Mouse (Mus musculus) adrenal gland, postnatal 25 days (tissue): Measurements from ENCODE around the gene Crxos. TPM values are rescaled to one million over a fixed set of nuclear protein-coding genes. Genes with fewer than 3 reads are reported as not detected.
"Not testable (repeated sequence)": the region's sequence is repeated elsewhere in the genome, so short reads cannot be mapped to it uniquely, and the experiment has no call there.

ENCODE experiments used
- DNase-seq: peaks from one replicate; pipeline ENCODE4 v3.0.0; 2021; ENCODE audit warnings: mixed read lengths
- long read RNA-seq: library from polyadenylated mRNA; stranded (forward); transcript quantifications from one replicate; pipeline ENCODE4 v2.0.0, GENCODE M21; 2021
- total RNA-seq: library from RNA; stranded (reverse); gene quantifications from 2 replicates; pipeline ENCODE4 v1.2.3, GENCODE M21; 2021

Crxos gene
- total RNA-seq = not detected in 2 replicates
- long read RNA-seq = 0 reads

DNA sequence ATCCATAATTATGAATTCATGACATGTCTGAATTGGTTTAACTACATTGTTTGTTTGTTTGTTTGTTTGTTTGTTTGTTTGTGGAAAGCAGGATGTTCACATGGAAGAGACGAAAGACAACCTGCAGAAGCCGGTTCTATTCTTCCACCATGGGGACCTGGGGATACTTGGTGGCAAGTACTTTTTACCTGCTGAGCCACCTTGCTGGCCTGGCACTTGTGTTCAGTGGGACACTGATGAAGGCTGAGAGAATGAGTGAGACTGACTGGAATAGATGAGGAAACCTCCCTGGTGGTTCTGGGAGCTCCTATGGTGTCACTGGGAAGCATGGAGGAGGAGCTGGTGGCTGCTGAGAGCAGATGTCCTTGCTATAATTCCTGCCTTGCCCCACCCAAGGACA lies at the start of gene Crxos:
Crxos (plus strand) TSS at position 301 of the 400 bp plus-strand sequence.
- no peak for DNase-seq

DNA sequence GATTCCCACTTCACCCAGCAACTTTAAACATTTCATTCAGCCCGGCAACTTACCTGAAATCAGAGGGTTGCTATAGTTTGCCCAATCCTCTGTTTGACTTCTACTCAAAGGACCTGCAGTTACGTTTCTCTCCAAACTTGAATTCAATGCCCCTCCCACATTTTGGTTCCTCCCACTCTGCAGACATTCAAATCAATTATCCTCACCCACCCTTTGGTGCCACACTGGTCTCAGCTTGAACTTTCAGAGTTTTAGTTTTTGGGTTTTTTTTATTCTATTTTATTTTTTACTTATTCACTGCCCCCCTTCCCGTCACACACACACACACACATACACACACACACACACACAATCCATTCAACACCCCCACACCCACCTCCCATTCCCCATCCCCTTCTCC lies 42.8 kb upstream of the Crxos start, which contains the start of gene Obox6:
Obox6 (minus strand) TSS at position 101 of the 400 bp plus-strand sequence.
- no peak for DNase-seq

DNA sequence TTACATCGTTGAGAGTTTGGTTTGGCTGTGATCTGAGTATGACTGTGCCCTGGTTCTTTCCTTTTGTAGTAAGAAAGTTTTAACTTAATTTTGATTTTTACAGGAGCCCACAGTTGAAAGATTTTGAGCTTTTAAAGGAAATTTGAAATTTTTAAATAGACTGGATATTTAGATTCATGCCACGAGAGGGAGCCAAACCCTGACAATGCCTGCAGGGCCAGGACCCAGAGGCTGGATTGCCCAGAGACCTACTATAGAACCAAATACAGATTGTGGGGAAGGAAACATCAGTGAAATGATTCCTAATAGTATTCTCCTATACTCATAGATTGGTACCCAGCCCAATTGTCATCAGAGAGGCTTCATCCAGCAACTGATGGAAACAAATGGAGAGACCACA lies 22.8 kb upstream of the Crxos start:
- DNase-seq = peak; percentile 8

DNA sequence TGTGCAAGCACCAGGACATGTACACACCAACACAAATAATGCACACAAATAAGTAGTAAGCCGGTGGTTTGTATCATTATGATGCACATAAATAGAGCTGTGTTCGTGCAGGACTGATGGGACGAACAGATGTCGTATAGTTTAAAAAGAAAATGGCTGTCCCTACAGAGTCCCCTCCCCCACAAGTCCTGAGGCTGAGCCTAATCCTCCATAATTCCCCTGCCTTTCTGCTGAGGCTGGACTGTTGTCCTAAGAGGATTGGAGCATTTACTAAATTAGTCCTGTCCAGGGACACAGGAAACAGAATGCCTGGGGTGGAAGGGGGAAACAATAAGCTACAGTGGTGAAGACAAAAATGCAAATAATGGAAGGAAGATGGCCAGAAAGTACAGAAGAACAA lies 18.3 kb upstream of the Crxos start:
- DNase-seq = no peak

DNA sequence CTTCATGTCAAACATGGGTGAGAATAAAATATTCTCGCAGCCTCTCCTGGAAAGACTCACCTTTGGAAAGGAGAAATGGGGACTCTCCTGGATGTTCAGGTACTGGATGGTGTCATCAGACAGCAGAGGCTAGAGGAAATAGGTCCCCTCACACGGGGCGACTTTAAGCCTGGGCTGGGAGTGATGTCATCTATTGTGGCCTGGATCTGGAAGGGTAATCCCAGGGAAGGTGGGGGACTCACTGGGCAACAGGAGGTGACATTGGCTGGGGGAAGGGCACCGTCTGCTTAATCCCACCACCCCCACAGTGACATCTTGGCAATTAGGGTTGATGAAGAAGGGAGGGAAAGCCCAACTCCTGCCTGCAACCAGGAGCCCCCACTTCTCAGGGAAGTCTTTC lies 2.7 kb upstream of the Crxos start, which contains the start of gene Crx:
Crx (minus strand) TSS at position 213 of the 400 bp plus-strand sequence.
- DNase-seq = no peak

DNA sequence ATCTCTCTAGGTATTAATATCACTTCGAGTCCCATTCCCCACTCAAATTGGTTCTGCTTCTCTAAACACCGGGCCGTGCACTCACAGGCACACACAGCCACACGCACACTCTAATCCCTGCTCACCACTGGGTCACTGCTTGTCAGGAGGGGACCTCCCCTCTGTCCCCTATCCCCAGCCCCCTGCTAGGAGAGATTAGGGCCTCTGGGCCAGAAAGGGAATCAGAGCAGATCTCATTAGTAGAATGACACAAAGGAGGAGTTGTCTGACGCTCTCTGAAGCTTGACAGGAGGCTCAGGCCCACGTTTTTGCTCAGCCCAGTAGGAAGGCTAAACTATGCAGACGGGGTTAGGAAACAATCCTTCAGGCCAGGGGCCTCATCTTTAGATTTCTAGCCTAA lies 1.0 kb upstream of the Crxos start:
- no peak for DNase-seq

DNA sequence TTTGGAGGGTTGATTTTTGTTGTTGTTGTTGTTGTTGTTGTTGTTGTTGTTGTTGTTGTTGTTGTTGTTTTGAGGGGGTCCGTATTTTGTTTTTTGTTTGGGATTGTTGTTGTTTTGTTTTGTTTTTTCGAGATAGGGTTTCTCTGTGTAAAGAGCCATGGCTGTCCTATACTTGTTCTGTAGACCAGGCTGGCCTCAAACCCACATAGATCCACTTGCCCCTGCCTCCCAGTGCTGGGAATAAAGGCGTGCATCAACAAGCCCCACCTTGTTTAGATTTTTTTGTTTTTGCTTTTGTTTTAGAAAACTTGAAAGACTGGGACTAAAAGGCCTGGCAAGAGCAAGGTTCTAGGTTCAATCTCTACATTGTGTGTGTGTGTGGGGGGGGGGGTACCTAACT lies 586 bp upstream of the Crxos start:
- DNase-seq = no peak

DNA sequence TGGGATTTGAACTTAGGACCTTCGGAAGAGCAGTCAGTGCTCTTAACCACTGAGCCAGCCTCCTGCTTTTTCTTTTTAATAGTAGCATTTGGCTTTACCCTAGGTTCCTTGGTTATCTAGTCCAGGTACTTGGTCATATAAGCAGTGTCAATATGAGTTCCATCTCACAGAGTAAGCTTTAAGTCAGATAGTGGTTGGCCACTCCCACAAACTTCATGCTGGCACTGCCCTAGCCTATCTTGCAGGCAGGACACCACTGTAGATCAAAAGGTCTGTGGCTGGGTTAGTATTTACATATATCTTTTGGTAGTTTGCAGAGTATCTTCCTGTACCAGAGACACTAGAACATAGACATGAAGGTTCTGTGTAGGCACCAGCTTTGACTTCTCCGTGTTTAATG lies 1.7 kb downstream of the Crxos start:
- DNase-seq = no peak

DNA sequence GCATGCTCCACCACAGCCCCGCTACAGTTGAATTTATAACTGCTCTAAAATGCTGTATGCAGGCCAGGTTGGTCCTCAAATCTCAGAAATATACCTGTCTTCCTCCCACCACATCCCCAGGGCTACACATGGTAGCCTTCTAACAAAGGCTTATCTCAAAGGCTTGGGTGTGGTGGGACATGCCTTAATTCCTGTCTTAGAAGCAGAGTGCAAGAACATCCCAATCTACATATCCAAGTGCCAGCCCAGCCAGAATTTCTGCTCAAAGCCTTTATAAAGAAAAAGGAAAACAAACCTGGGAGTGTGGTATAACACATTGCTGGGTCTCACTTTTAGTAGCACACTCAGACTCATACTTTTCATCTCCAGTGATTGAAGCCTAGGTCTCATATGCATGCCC lies 11.8 kb downstream of the Crxos start:
- DNase-seq = no peak

DNA sequence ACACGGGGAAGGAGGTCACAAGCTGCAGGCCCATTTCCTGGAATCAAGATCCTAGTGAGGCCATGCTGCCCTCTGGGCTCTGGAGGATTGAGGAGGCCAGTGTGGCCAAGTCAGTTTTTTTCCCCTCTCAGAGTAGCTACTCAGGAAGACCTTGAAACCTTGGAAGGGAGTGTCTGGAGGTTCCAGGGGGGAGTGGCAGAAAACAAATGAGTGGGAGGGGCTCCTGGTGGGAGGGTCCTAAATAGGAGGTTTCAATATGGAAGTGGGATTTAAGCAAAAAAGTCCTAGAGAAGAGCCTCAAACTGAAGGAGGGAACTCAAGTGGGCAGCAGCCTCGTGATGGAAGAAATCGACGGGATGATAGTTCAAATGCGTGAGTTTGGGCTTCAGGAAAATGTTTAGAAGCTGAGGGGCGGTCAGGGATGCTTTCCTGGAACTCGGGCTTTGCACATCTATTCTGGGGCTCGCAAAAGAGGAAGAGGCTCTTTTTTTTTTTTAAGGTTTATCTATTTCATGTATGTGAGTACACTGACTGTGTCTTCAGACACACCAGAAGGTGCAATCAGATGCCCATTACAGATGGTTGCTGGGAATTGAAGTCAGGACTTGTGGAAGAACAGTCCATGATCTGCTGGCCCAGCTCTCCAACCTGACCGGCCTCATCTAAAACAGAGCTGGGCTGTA lies 19.1 kb downstream of the Crxos start:
- DNase-seq = no peak

DNA sequence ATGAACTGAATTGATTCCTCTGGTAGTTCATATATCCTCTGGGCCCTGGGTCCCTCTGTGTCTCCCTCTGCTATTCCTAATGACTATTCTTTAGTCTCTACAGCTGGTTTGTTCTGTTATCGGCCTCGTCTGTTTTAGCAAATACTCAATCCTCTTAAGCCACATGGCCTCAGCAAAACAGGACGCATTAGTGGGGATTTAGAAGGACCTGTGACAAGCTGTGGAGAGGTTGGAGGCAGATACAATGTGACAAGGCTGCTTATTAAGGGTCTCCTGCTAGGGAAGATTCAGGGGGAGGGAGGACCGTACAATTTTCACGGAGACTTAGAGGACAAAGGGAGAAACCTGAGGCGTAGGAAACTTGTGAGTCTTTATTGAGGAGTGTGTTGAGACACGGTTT lies 23.4 kb downstream of the Crxos start:
- DNase-seq = no peak

DNA sequence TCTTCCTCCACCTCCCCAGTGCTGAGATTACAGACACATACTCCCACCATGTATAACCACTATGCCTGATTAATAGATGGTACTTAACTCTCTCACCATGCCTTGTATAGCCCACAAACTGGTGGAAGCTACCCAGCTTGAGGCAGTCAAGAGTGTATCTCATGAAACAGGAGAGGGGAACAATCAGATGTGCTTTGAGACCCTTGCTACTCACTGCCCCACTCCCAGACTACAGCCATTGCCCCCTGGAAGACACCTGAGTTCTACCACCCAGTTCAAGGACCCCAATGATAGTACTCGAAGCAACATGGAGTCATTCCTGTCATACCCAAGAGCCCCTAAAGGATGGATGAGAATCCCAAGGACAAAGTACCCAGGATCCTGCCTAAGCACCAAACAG lies 24.2 kb downstream of the Crxos start:
- no peak for DNase-seq

DNA sequence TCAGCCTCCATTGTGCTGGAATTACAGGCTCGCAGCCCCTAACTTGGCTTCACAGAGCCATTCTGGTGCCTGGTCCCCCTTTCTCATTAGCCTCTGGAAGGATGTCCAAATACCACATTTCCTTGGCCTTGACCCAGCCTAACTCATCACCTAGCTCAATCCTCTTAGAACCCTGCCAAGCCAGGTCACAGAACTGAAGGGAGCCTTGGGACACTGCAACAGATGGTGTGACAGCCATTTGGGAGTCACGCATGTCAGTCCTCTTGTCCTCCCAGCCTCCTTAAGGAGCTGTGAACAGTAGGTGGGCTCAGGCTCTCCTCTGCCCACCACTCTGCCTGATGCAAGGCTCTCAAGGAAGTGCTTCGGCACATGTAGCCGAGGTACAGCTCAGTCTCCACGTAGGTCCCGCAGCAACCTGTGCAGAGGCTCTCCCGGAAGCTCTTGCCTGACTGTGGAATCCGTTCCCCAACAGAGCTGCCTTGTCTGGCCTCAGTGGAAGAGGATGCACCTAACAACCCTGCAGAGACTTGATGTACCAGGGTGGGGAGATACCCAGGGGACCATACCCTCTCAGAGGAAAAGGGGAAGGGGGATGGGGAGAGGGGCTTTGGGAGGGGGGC lies 25.7 kb downstream of the Crxos start:
- DNase-seq = no peak

DNA sequence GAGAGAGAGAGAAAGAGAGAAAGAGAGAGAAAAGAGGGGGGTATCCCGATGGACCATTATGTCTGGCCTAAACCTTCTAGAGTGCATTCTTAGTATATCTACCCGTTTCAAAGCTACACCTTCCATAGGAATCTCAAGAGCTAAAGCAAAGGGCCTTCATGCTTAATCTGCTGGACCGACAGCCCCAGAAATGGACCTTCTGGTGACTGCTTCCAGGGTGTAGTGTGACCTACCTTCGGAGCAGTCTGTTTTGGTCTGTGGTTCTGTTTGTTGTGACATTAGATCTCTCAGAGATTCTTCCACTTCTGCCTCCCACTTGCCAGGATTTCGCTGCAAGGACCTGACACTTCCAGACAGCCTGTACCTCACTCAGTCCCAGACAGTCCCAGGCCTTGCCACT lies 28.1 kb downstream of the Crxos start:
- no peak for DNase-seq

DNA sequence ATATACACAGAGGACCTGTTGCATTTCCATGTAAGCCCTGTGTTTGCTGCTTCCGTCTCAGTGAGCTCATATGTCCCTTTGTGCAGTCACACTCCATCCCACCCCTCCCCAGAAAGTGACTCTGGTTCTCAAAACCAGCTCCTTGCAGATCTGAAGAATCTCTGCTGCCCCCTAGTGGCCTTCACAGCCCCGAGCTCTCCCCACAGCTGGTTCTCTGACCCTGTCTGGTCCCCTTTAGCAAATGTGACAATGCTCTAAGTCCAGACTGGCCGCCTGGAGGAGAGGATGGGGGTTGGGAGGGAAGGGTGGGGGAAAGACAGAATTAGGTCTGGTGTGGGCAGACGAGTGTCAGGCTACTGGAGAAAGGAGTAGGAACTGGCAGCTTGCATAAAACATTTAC lies 29.8 kb downstream of the Crxos start:
- peak; percentile 74 for DNase-seq

DNA sequence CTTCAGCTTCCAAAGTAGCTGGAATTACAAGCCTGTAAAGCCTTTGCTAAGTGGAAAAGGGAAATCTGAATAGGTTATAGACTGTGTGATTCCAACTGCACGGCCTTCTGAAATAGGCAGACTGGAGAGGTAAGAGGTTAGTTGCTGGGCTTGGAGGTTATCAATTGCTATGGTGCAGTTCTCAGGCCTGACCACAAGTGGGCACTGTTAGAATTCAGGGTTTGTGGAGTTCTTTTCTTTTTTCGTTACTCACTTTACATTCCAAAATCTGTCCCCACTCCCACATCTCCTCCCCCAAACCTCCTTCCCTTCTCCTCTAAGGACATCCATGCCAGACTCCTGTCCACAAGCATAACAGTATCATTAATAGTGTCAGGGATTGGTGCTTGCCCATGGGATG lies 31.8 kb downstream of the Crxos start:
- DNase-seq = no peak

DNA sequence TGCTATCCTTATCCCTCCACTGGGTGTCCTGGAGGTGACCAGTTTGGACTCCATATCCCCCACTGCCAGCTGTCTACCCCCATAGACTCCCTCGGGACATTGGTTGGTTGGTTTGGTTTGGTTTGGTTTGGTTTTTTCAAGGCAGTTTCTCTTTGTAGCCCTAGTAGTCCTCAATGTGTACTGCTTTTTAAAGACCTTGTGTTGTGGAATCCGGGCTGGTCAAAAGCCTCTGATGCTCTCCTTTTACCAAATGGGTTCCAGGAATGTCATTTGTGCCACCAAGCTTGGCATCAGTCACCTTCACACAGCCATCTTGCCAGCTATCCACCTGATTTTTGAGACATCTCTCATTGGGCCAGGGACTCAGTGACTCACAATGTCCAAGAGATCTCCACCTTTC lies 32.3 kb downstream of the Crxos start:
- no peak for DNase-seq

DNA sequence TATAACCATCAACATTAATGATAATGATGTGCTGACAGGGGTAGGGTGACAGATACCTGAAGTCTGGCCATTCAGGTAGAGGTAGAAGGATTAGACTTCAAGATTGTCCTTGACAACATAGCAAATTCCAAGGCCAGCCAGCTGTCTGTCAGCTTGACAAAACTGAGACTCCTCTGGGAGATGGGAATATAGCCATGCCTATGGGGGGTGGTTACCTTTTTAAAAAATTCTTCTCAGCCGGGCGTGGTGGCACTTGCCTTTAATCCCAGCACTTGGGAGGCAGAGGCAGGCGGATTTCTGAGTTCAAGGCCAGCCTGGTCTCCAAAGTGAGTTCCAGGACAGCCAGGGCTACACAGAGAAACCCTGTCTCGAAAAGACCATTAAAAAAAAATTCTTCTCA lies 33.3 kb downstream of the Crxos start:
- not testable (repeated sequence) for DNase-seq

DNA sequence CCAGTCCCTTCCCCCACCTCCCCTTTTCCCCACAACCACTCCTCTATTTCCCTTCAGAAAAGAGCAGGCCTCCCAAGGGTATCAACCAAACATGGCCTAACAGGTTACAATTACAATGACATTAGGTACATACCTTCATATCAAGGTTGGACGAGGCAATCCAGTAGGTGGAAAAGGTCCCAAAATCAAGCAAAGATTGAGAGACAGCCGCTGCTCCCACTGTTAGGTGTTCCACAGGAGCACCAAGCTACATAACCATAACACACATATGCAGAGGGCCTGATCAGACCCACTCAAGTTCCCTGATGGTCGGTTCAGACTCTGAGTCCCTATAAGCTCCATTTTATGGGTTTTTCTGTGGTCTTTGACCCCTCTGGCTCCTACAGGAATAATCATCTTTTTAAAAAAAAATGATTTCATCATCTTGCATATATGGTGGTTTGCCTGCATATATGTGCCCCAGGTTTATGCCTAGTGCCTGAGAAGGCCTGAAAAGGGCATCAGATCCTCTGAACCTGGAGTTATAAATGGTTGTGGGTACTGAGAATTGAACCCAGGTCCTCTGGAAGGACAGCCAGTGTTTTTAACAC lies 33.8 kb downstream of the Crxos start:
- DNase-seq = no peak

DNA sequence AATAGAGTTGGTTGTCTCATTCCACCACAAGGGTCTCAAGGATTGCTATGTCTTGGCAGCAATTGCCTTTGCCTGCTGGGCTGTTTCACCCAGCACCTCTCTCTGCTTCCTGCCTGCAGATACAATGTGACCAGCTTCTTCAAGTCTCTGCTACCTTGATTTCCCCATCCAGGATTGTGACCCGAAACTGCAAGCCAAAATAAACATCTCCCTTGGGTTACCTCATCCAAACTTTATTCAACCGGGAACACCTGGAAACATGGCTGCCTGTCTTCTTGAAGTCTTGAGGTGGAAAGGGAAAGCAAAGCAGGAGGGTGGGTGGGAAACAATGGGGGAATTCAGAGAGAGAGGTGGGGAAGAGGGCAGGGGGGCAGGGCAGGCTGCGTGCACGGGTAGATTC lies 34.6 kb downstream of the Crxos start:
- no peak for DNase-seq

DNA sequence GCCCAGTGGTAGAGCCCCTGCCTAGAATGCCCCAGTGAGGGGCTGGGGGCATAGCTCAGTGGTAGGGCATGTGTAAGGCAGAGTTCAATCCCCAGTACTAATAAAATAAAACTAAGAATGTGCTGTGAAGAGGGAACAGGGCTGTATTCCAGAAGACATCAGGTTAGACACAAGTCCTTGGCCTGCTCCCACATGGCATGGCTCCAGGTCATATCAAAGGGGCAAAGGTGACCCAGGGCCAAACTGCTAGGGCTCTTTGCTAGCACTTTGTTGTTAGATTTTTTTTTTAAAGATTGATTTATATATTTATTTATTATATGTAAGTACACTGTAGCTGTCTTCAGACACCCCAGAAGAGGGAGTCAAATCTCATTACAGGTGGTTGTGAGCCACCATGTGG lies 36.0 kb downstream of the Crxos start:
- DNase-seq = no peak

DNA sequence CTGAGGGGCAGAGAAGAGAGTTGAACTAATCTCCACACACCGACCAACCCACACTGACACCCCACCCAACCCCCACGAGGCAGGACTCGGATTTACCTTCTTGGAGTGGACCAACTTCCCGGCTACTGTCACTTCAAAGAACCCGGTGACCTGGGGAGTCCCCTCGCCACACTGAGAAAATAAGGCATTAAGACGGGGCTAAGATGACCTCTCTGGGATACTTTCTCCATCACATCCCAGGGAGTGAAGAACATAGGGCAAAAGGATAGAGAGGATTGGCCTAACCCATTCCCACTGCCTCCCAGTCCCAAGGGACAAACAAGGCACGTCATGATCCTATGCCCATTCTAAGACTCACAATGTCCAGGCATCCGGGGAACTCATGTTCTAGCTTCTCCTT lies 37.5 kb downstream of the Crxos start:
- no peak for DNase-seq

DNA sequence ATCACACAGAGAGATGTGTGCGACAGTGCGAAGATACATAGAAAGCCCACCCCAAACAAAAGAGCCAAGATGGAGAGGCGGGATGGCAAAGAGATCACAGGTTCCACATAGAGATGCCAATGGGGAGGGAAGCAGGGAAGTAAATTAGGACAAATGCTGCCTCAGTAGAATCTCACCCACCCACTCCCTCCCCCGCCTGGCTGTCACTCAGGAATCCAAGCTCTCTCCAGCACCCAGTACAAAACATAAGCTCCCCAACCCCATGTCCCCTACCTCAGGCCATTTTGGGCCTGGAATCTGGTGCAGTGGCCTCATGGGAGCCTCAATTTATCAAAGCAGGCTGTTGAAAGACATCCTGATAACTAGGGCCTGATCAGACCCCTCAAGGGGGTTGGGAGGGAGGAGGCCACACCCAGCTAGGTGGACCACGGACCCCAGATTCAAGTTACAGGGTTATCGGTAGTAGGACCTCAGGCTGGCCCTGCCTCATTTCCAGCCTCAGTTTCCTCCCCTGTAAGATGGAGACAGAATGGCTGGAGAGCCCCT lies 38.3 kb downstream of the Crxos start:
- DNase-seq = no peak

DNA sequence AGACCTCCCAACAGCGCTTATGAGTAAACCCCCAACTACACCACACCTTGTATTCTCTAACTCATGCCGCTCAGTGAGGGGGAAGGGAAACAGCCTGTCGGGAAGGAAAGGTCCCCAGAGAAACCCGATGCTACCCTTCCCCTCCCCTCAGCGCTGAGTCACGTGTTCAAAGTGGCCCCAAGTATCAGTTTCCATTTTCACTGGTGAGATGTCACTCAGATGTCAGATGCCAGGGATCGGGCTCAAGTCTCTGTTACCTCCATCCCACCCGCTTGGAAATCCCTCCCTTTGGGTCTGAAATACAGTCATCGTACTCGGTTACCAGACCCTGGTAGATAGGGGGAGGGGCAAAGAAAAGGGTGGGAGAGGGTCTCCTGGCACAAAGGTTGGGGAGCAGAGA lies 39.4 kb downstream of the Crxos start:
- no peak for DNase-seq
